Mouse (Mus musculus) forebrain, embryonic 14.5 days (tissue): Measurements from ENCODE around the gene Serpinb6a. TPM values are rescaled to one million over a fixed set of nuclear protein-coding genes. Genes with fewer than 3 reads are reported as not detected.

Source experiments
- ATAC-seq: fragments of 200-750 bp; cut with Nextera tagmentation; 2 replicates; pipeline ENCODE4 v1.8.0; 2017; ENCODE audit warnings: mild to moderate bottlenecking, moderate library complexity
- DNase-seq: peaks from one replicate; pipeline ENCODE4 v3.0.0-alpha.2; 2015; ENCODE audit warnings: low spot score
- H3K27ac ChIP-seq: fragments of 300-500 bp; sonication (generic); 2 replicates; pipeline ENCODE4 v1.5.1; 2014; ENCODE audit warnings: low read depth, mild to moderate bottlenecking, control low read depth, low read length, moderate library complexity
- H3K27me3 ChIP-seq: fragments of 300-500 bp; sonication (generic); replicated peaks from 2 replicates; pipeline ENCODE4 v1.6.1; 2014; ENCODE audit warnings: low read length, control low read depth, mixed read lengths; ENCODE audit not compliant: control insufficient read depth, insufficient read depth
- H3K36me3 ChIP-seq: fragments of 300-500 bp; sonication (generic); 2 replicates; pipeline ENCODE4 v1.6.1; 2014; ENCODE audit warnings: low read length, control low read depth; ENCODE audit not compliant: control insufficient read depth, insufficient read depth
- H3K4me1 ChIP-seq: fragments of 300-500 bp; sonication (generic); 2 replicates; pipeline ENCODE4 v1.6.1; 2014; ENCODE audit warnings: antibody characterized with exemption, low read length, control low read depth; ENCODE audit not compliant: control insufficient read depth, insufficient read depth
- H3K4me2 ChIP-seq: fragments of 300-500 bp; sonication (generic); 2 replicates; pipeline ENCODE4 v1.6.1; 2014; ENCODE audit warnings: mild to moderate bottlenecking, control low read depth, low read length
- H3K4me3 ChIP-seq: fragments of 300-500 bp; sonication (generic); 2 replicates; pipeline ENCODE4 v1.5.1; 2014; ENCODE audit warnings: low read depth, low read length, control low read depth
- H3K9ac ChIP-seq: fragments of 300-500 bp; sonication (generic); 2 replicates; pipeline ENCODE4 v1.6.1; 2014; ENCODE audit warnings: mild to moderate bottlenecking, low read length, control low read depth, moderate library complexity
- H3K9me3 ChIP-seq: fragments of 300-500 bp; sonication (generic); replicated peaks from 2 replicates; pipeline ENCODE4 v1.6.1; 2016; ENCODE audit warnings: low read length, control low read depth, mixed read lengths; ENCODE audit not compliant: control insufficient read depth
- WGBS: fragments of 180-500 bp; shearing (Covaris S2); extraction: QIAGEN DNeasy Blood & Tissue Kit; methylation state at CpG from one replicate; pipeline ENCODE4 v1.1.7; 2014; 5-methylcytosine and 5-hydroxymethylcytosine counted together
- polyA plus RNA-seq: library from polyadenylated mRNA; unstranded; fragments of >200 nt; fragmentation: Nextera tagmentation; extraction: Ambion mirVana; gene quantifications from 2 replicates; pipeline ENCODE4 v1.2.1, GENCODE M21; 2014

Serpinb6a gene
- polyA plus RNA-seq, 1 experiment from 2014 or later, result 43.1 TPM

GRCm38 (mm10) chr13:33905176-33905954 lies 97.2 kb downstream of the Serpinb6a start, which contains the start of gene Serpinb6c:
Gene Serpinb6c, minus strand, starts transcription at chr13:33905708.
- no peaks in the 10 kb centered on the region for H3K9me3 ChIP-seq
- H3K4me1 ChIP-seq, result no peaks in the 10 kb centered on the region
- H3K27ac ChIP-seq, result no peak within 1 kb of the TSS
- DNase-seq (no peak), ATAC-seq (no peak)
- no peak within 1 kb of the TSS for H3K9ac ChIP-seq
- no peak within 1 kb of the TSS for H3K4me2 ChIP-seq
- no peaks in the 10 kb centered on the region for H3K36me3 ChIP-seq
- no peaks in the 10 kb centered on the region for H3K27me3 ChIP-seq
- 78% methylated on average over 18 of the region's 18 CpGs for WGBS
- H3K4me3 ChIP-seq, result no peak within 1 kb of the TSS

- Histone ChIP-seq H3K27me3 (no peaks in the 10 kb centered on the region), H3K9me3 (no peaks in the 10 kb centered on the region), H3K27ac (no peak overlapping the region), H3K9ac (no peak overlapping the region), H3K4me2 (no peak overlapping the region), H3K4me1 (no peaks in the 10 kb centered on the region), H3K4me3 (no peak overlapping the region), H3K36me3 (no peaks in the 10 kb centered on the region)
- DNase-seq (no peak), ATAC-seq (no peak)
- WGBS, result 90% methylated on average over 2 of the region's 2 CpGs
Measured at GRCm38 (mm10) chr13:33903290-33903689, 99.3 kb downstream of the Serpinb6a start.

- H3K36me3 ChIP-seq, result no peaks in the 10 kb centered on the region
- peak; percentile 33 for DNase-seq
- no peak overlapping the region for H3K4me2 ChIP-seq
- H3K27ac ChIP-seq, result no peak overlapping the region
- no peak for ATAC-seq
- H3K9me3 ChIP-seq, result no peaks in the 10 kb centered on the region
- WGBS, result 35% methylated on average over 2 of the region's 2 CpGs
- no peaks in the 10 kb centered on the region for H3K4me1 ChIP-seq
- H3K27me3 ChIP-seq, result no peaks in the 10 kb centered on the region
- no peak overlapping the region for H3K4me3 ChIP-seq
- H3K9ac ChIP-seq, result no peak overlapping the region
Measured at GRCm38 (mm10) chr13:33894207-33894606, 108.4 kb downstream of the Serpinb6a start.

Other genes starting within 250 kb of the Serpinb6a start
- not detected in 2 replicates for gene Serpinb6e, start 159.4 kb downstream of the Serpinb6a start, polyA plus RNA-seq
- gene Serpinb6c, start 97.1 kb downstream of the Serpinb6a start, polyA plus RNA-seq, result 0.16 and 0.34 TPM in 2 replicates
- gene Nqo2, start 38.1 kb downstream of the Serpinb6a start, polyA plus RNA-seq, result 5.2 and 7.4 TPM in 2 replicates
- 5.7 and 5.8 TPM in 2 replicates for gene Ripk1, start 431 bp downstream of the Serpinb6a start, polyA plus RNA-seq
- 35.1 and 36.2 TPM in 2 replicates for gene Bphl, start 34.8 kb upstream of the Serpinb6a start, polyA plus RNA-seq
- gene Tubb2a, start 75.2 kb upstream of the Serpinb6a start, polyA plus RNA-seq, result 1,376 and 1,776 TPM in 2 replicates
- gene Tubb2b, start 127.7 kb upstream of the Serpinb6a start, polyA plus RNA-seq, result 670 and 797 TPM in 2 replicates
- 92.0 and 113 TPM in 2 replicates for gene Psmg4, start 160.2 kb upstream of the Serpinb6a start, polyA plus RNA-seq